Mouse (Mus musculus): ENCODE data around the gene Tdrd12. TPM values are rescaled to one million over a fixed set of nuclear protein-coding genes. Genes with fewer than 3 reads are reported as not detected.
A peak's percentile ranks its signal among the peaks of the same experiment; 100 is the strongest.
"Not testable (repeated sequence)": the region's sequence is repeated elsewhere in the genome, so short reads cannot be mapped to it uniquely, and the experiment has no call there.

The Tdrd12 gene
- polyA plus RNA-seq, 1 experiment from 2014 or later: 0.36 TPM

GRCm38 (mm10) chr7:35565965-35566364 lies 28.4 kb upstream of the Tdrd12 start:
- H3K4me3 ChIP-seq; H3K9me3 ChIP-seq (replicated peaks); ATAC-seq; H3K4me1 ChIP-seq; H3K9ac ChIP-seq; H3K27ac ChIP-seq; H3K27me3 ChIP-seq; H3K36me3 ChIP-seq (ENCODE audit: poor library complexity, severe bottlenecking); H3K4me2 ChIP-seq: not testable (repeated sequence)
- 81% methylated on average over 13 of the region's 13 CpGs for WGBS

DNA sequence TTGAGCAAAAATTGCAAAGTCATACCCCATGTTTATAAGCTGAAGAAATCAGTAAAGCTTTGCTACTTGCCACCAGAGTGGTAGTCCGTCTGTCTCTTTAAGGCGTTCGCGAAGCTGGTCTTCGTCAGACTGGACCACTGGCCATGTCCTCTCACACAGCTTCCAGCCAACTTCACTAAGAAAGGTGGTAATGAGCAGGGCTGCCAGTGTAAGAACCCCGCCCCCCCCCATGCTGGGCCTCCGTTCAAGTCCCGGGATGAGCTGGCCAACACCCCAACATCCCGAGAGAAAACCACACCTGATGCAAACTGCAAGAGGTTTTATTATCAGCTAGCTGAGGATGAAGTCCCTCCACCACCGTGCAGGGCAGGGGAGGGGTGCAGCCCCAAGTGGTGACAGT lies 27.3 kb upstream of the Tdrd12 start:
- H3K4me2 ChIP-seq, H3K27me3 ChIP-seq: not testable (repeated sequence)

GRCm38 (mm10) chr7:35564067-35564865 lies 26.7 kb upstream of the Tdrd12 start:
- H3K4me1 ChIP-seq: no peaks in the 10 kb centered on the region
- no peak for ATAC-seq
- H3K9ac ChIP-seq: no peak overlapping the region
- no peaks in the 10 kb centered on the region for H3K27me3 ChIP-seq
- H3K4me3 ChIP-seq: no peak overlapping the region
- no peak overlapping the region for H3K4me2 ChIP-seq
- 92% methylated on average over 2 of the region's 2 CpGs for WGBS
- H3K36me3 ChIP-seq (ENCODE audit: poor library complexity, severe bottlenecking): no peaks in the 10 kb centered on the region
- H3K9me3 ChIP-seq (replicated peaks): no peaks in the 10 kb centered on the region
- H3K27ac ChIP-seq: no peak overlapping the region

More for the DNA sequence above, 27.3 kb upstream of the Tdrd12 start:
- not testable (repeated sequence) for H3K4me1 ChIP-seq; H3K4me3 ChIP-seq; H3K27ac ChIP-seq; H3K9ac ChIP-seq; H3K36me3 ChIP-seq (ENCODE audit: poor library complexity, severe bottlenecking); ATAC-seq; H3K9me3 ChIP-seq (replicated peaks)
- WGBS: 83% methylated on average over 10 of the region's 10 CpGs

- H3K4me1 ChIP-seq: no peaks in the 10 kb centered on the region
- no peak overlapping the region for H3K27ac ChIP-seq
- no peaks in the 10 kb centered on the region for H3K27me3 ChIP-seq
- H3K4me3 ChIP-seq: no peak overlapping the region
- no peak overlapping the region for H3K9ac ChIP-seq
- H3K9me3 ChIP-seq (replicated peaks): no peaks in the 10 kb centered on the region
- WGBS: 75% methylated on average over 11 of the region's 11 CpGs
- no peak overlapping the region for H3K4me2 ChIP-seq
- H3K36me3 ChIP-seq (ENCODE audit: poor library complexity, severe bottlenecking): no peaks in the 10 kb centered on the region
- no peak for ATAC-seq
Measured at GRCm38 (mm10) chr7:35563071-35563470, 25.5 kb upstream of the Tdrd12 start.

- Histone ChIP-seq H3K4me1 (peaks cover 9% of the 10 kb centered on the region), H3K4me2 (no peak overlapping the region), H3K4me3 (no peak overlapping the region), H3K9me3 (replicated peaks) (no peaks in the 10 kb centered on the region), H3K27me3 (no peaks in the 10 kb centered on the region), H3K9ac (no peak overlapping the region), H3K36me3 (ENCODE audit: poor library complexity, severe bottlenecking) (no peaks in the 10 kb centered on the region), H3K27ac (no peak overlapping the region)
- no peak for ATAC-seq
- WGBS: 93% methylated on average over 3 of the region's 3 CpGs
Measured at GRCm38 (mm10) chr7:35559838-35560237, 22.3 kb upstream of the Tdrd12 start.

- Histone ChIP-seq H3K4me1 (peaks cover 16% of the 10 kb centered on the region), H3K4me3 (no peak overlapping the region), H3K27me3 (no peaks in the 10 kb centered on the region), H3K9ac (no peak overlapping the region), H3K27ac (no peak overlapping the region), H3K36me3 (ENCODE audit: poor library complexity, severe bottlenecking) (no peaks in the 10 kb centered on the region), H3K4me2 (no peak overlapping the region), H3K9me3 (replicated peaks) (no peaks in the 10 kb centered on the region)
- no peak for ATAC-seq
- 43% methylated on average over 2 of the region's 2 CpGs for WGBS
Measured at GRCm38 (mm10) chr7:35558681-35559080, 21.1 kb upstream of the Tdrd12 start.

DNA sequence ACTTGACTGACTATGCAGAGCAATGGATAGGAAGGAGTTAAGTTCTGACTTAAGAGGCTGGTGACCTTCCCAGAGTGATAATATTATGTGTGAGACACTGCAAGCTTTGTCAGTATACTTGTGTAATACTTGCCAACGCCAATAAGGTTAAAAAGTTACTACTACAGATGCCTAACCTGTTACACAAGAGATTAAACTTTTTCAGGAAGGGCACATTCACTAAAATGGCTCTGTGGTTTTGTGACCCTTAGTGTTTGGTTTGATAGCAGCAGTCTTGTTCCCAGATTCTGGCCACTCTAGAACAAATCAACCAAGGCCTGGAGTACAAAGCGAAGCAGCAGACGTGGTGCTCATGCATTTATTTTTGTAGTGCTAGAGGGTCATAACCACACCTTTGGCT lies 20.0 kb upstream of the Tdrd12 start:
- Histone ChIP-seq H3K9ac (no peak overlapping the region), H3K27me3 (no peaks in the 10 kb centered on the region), H3K4me1 (peaks cover 16% of the 10 kb centered on the region), H3K27ac (no peak overlapping the region), H3K4me3 (no peak overlapping the region), H3K4me2 (no peak overlapping the region), H3K36me3 (ENCODE audit: poor library complexity, severe bottlenecking) (no peaks in the 10 kb centered on the region), H3K9me3 (replicated peaks) (no peaks in the 10 kb centered on the region)
- WGBS: 86% methylated on average over 3 of the region's 3 CpGs
- ATAC-seq: no peak

- Histone ChIP-seq H3K9ac (no peak overlapping the region), H3K4me2 (no peak overlapping the region), H3K4me3 (no peak overlapping the region), H3K9me3 (replicated peaks) (no peaks in the 10 kb centered on the region), H3K4me1 (peaks cover 16% of the 10 kb centered on the region), H3K27ac (no peak overlapping the region), H3K36me3 (ENCODE audit: poor library complexity, severe bottlenecking) (no peaks in the 10 kb centered on the region), H3K27me3 (no peaks in the 10 kb centered on the region)
- 91% methylated on average over 5 of the region's 5 CpGs for WGBS
- ATAC-seq: no peak
Measured at GRCm38 (mm10) chr7:35556905-35557304, 19.4 kb upstream of the Tdrd12 start.

GRCm38 (mm10) chr7:35556205-35556603 lies 18.7 kb upstream of the Tdrd12 start, which contains the start of gene Nudt19:
Gene Nudt19 (minus strand): TSS chr7:35556304.
- Histone ChIP-seq H3K9ac (peak within 1 kb of the TSS; percentile 91), H3K36me3 (ENCODE audit: poor library complexity, severe bottlenecking) (peaks cover 3% of the 10 kb centered on the region; the same call in 1 of the 2 replicates), H3K9me3 (replicated peaks) (no peaks in the 10 kb centered on the region), H3K27me3 (no peaks in the 10 kb centered on the region), H3K4me1 (peaks cover 16% of the 10 kb centered on the region), H3K4me3 (peak within 1 kb of the TSS; percentile 76), H3K4me2 (peak within 1 kb of the TSS; percentile 95), H3K27ac (peak within 1 kb of the TSS; percentile 91)
- ATAC-seq: no peak
- WGBS: 74% methylated on average over 4 of the region's 4 CpGs

DNA sequence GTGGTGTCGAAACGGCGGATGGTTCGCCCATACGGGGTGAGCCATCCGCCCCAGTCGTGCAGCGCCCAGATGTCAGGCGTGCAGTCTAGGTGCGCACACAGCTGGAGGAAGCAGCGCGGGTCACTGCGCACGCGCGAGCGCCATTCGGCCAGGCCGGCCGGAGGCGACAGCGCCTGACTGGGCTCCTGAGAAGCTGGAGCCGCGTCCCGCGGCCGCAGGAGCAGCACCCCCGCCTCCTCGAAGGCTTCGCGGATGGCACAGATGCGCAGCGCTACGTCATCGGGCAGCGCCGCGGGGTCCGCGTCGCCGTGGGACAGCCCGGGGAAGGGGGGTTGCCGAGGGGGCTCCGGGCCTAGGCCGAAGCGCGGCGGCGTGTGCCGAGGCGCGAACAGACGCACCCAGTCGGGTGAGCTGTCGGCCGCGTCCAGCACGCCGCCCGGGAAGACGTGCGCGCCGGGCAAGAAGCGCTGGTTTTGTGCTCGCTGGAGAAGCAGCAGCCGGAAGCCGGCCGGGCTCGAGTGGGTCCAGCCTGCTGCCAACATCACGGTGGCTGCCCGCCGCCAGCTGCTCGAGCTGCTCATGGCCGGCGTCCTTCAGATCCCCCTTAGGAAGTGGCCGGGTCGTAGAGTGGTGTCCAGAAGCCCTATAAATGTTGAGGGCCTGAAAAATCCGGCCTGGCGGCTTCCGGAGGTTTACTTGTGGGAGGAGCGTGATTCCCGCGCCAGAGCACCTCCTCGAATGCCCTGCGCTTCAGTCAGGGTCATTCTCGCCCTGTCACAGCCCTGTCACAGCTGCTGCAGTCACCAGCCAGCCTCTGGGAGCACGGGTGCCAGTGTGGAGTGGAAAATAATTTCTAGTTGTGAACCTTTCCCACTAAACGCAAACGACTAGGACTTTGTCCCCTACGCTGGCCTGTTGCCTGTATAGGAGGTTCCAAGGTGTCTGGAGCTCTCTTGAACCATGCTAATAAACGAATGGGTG lies 18.0 kb upstream of the Tdrd12 start:
- WGBS: under 1% methylated on average over 88 of the region's 93 CpGs
- ATAC-seq: peak; percentile 95

GRCm38 (mm10) chr7:35554605-35555175 lies 17.1 kb upstream of the Tdrd12 start:
- Histone ChIP-seq H3K36me3 (ENCODE audit: poor library complexity, severe bottlenecking) (peaks cover 18% of the 10 kb centered on the region), H3K9ac (peak overlapping the region; percentile 91), H3K4me1 (peaks cover 16% of the 10 kb centered on the region), H3K9me3 (replicated peaks) (no peaks in the 10 kb centered on the region), H3K4me2 (peak overlapping the region; percentile 95), H3K4me3 (peak overlapping the region; percentile 76), H3K27me3 (no peaks in the 10 kb centered on the region), H3K27ac (peak overlapping the region; percentile 91)
- 3% methylated on average over 28 of the region's 28 CpGs for WGBS
- ATAC-seq: 0 out of 2 replicates have a peak, but pooled peaks have one; percentile 36

More for the DNA sequence above, 18.0 kb upstream of the Tdrd12 start:
- Histone ChIP-seq H3K4me1 (peaks cover 16% of the 10 kb centered on the region), H3K9ac (peak overlapping the region; percentile 91), H3K27ac (peak overlapping the region; percentile 91), H3K4me2 (peak overlapping the region; percentile 95), H3K4me3 (peak overlapping the region; percentile 76), H3K36me3 (ENCODE audit: poor library complexity, severe bottlenecking) (peaks cover 10% of the 10 kb centered on the region), H3K9me3 (replicated peaks) (no peaks in the 10 kb centered on the region), H3K27me3 (no peaks in the 10 kb centered on the region)

All from forebrain, embryonic 13.5 days (tissue).